Mouse (Mus musculus) embryonic fibroblast, embryonic 13.5 days (primary cell): Measurements from ENCODE around the gene Mcm3ap.

ENCODE experiments used
- CTCF ChIP-seq: IDR thresholded peaks from 2 replicates; pipeline ENCODE4 v1.5.1; 2011; ENCODE audit warnings: mild to moderate bottlenecking, control low read depth, low read length, moderate library complexity, borderline replicate concordance; ENCODE audit not compliant: insufficient read depth
- POLR2A ChIP-seq: IDR thresholded peaks from 2 replicates; pipeline ENCODE4 v1.6.1; 2011; ENCODE audit warnings: low read depth, mild to moderate bottlenecking, control low read depth, low read length, moderate library complexity

GRCm38 (mm10) chr10:76505865-76506264 lies 37.1 kb downstream of the Mcm3ap start:
- no peak for TF ChIP-seq POLR2A
- TF ChIP-seq CTCF: no peak
